Mouse (Mus musculus): ENCODE data around the gene Map1s. TPM values are rescaled to one million over a fixed set of nuclear protein-coding genes. Genes with fewer than 3 reads are reported as not detected.

The Map1s gene
- total RNA-seq, 2 experiments from 2014 or later = 80.4 to 95.7 TPM

GRCm38 (mm10) chr8:70928096-70928495, 22.4 kb downstream of the Map1s start:
- intact Hi-C loops (cut with DNase I) = no loop called here
- no peak for TF ChIP-seq CTCF (IDR thresholded peaks at IDR 0.05)
- Histone ChIP-seq H3K27ac (no peak overlapping the region), H3K4me3 (no peak overlapping the region)
- no peak for DNase-seq (ENCODE audit: extremely low spot score in 1 of 2, low spot score in 2 of 2)

DNA sequence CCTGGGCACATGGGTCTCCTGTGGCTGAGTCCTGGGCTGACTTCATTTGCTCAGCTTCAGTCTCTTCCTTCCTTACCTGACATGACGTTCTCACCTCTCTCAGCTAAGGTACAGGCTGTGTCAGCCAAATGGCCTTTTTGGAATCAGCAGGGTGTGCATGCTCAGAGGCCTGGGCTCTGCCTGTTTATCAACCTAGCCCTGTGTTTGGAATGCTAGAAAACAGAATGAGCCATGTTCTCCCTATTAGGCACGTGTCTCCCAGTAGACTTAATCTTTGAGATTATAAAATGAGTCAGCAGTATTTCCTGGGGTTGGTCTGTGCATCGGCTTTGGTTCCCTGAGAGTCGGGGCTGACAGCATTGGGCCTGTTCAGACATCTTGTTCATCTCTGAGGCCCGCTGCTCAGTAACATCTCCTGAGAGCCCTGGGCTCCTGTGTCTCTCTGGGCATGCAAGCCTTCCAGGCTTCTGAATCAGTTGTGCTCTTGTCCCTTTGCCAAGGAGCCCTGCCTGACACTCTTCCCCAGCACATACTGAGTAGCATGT, 23.1 kb downstream of the Map1s start:
- Histone ChIP-seq H3K4me3 (no peak overlapping the region), H3K27ac (no peak overlapping the region)
- intact Hi-C loops (cut with DNase I) = no loop called here
- DNase-seq (ENCODE audit: extremely low spot score in 1 of 2, low spot score in 2 of 2) = no peak
- no peak for TF ChIP-seq CTCF (IDR thresholded peaks at IDR 0.05)

GRCm38 (mm10) chr8:70931731-70932130, 26.0 kb downstream of the Map1s start:
- Histone ChIP-seq H3K27ac (no peak overlapping the region), H3K4me3 (no peak overlapping the region)
- intact Hi-C loops (cut with DNase I) = no loop called here
- TF ChIP-seq CTCF (IDR thresholded peaks at IDR 0.05) = no peak
- no peak for DNase-seq (ENCODE audit: extremely low spot score in 1 of 2, low spot score in 2 of 2)

DNA sequence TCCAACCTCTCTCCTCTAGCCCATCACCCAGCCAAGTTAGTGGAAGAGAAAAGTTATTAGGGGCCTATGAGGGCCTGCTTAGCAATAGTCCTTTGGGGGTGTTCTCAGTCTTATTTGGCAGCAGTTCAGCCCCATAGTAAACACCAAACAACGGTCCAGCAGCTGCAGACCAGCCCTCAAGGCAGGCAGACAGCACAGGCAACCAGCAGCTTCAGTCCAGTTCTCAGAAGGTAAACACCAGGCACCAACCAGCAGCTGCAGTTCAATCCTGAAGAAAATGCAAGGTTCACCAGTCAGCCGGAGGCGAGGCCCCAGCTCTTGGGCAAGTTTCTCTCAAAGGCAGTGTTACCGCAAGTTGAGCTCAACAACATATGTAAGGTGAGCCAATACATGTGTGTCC, 27.3 kb downstream of the Map1s start:
- H3K4me3 ChIP-seq = no peak overlapping the region
- no peak for DNase-seq (ENCODE audit: extremely low spot score in 1 of 2, low spot score in 2 of 2)
- TF ChIP-seq CTCF (IDR thresholded peaks at IDR 0.05) = no peak
- H3K27ac ChIP-seq = no peak overlapping the region
- intact Hi-C loops (cut with DNase I) = no loop called here

GRCm38 (mm10) chr8:70934786-70935185, 29.1 kb downstream of the Map1s start:
- intact Hi-C loops (cut with DNase I) = no loop called here
- Histone ChIP-seq H3K4me3 (no peak overlapping the region), H3K27ac (no peak overlapping the region)
- DNase-seq (ENCODE audit: extremely low spot score in 1 of 2, low spot score in 2 of 2) = no peak
- TF ChIP-seq CTCF (IDR thresholded peaks at IDR 0.05) = no peak

GRCm38 (mm10) chr8:70937200-70937599, 31.5 kb downstream of the Map1s start:
- DNase-seq (ENCODE audit: extremely low spot score in 1 of 2, low spot score in 2 of 2) = no peak
- Histone ChIP-seq H3K27ac (no peak overlapping the region), H3K4me3 (no peak overlapping the region)
- no peak for TF ChIP-seq CTCF (IDR thresholded peaks at IDR 0.05)
- intact Hi-C loops (cut with DNase I) = no loop called here

DNA sequence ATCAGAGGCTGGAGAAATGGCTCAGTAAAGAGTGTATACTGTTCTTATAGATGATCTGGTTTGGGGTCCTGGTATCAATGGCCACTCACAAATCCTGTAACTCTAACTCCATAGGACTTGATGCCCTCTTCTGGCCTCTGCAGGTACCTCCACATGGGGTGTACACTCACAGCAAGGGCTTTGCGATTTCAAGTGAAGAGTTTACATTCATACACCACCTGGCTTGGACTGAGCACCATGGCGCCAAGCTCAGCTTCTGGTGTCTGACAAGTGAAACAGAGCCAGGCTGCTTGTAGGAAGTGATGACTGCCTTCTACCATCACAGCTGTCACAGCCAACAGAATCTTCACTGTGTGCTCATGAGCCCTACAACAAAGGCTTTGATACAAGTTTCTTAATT, 35.7 kb downstream of the Map1s start:
- DNase-seq (ENCODE audit: extremely low spot score in 1 of 2, low spot score in 2 of 2) = no peak
- Histone ChIP-seq H3K27ac (no peak overlapping the region), H3K4me3 (no peak overlapping the region)
- intact Hi-C loops (cut with DNase I) = no loop called here
- no peak; the same call in none of the 2 replicates for TF ChIP-seq CTCF (IDR thresholded peaks at IDR 0.05)

DNA sequence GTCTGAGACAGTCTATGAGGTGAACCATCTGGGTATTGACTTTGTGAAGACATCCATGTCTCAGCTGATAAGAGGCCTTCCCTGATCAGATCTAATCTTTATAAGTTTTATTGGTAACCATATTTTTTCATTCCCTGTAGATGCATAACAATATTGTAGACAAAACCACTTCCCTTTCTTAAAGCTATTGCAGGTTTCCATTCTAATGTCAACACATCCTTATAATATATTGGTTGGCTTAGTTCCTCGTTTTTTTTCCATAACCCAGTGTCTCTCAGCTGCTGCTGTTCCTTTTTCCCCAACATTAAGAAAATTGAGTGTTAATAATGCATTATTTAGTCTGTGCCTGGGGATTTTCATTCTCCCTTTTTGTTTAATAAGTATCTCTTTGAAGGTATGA, 37.5 kb downstream of the Map1s start:
- Histone ChIP-seq H3K4me3 (no peak overlapping the region), H3K27ac (no peak overlapping the region)
- DNase-seq (ENCODE audit: extremely low spot score in 1 of 2, low spot score in 2 of 2) = no peak
- no peak for TF ChIP-seq CTCF (IDR thresholded peaks at IDR 0.05)
- intact Hi-C loops (cut with DNase I) = no loop called here

GRCm38 (mm10) chr8:70949847-70950246, 44.1 kb downstream of the Map1s start:
- no peak; the same call in 1 of the 2 replicates for TF ChIP-seq CTCF (IDR thresholded peaks at IDR 0.05)
- no peak overlapping the region for H3K27ac ChIP-seq
- DNase-seq (ENCODE audit: extremely low spot score in 1 of 2, low spot score in 2 of 2) = no peak
- intact Hi-C loops (cut with DNase I) = no loop called here
- H3K4me3 ChIP-seq = no peak overlapping the region

GRCm38 (mm10) chr8:70960703-70961472, 55.2 kb downstream of the Map1s start:
- no peak for DNase-seq (ENCODE audit: extremely low spot score in 1 of 2, low spot score in 2 of 2)
- no peak for TF ChIP-seq CTCF (IDR thresholded peaks at IDR 0.05)
- intact Hi-C loops (cut with DNase I) = no loop called here
- H3K4me3 ChIP-seq = no peak overlapping the region
- no peak overlapping the region for H3K27ac ChIP-seq

DNA sequence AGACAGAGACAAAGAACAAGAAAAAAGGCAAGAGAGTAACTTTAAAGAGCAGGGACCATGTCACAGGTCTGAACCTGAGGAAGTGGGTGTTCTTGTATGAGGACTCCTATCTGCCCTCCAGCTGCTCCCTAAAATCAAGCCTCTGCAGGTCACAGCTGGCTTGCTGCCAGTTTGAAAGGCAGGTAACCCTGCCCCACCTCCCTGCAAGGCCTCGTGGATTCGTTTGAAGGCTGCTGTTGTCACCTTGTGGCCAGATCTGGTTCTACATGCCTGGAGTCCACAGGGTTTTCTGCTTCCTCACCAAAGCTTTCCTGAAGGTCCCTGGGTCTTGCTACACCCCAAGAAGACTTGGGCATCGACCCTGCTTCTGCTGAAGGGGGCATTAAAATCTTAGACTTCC, 58.4 kb downstream of the Map1s start:
- no peak for DNase-seq (ENCODE audit: extremely low spot score in 1 of 2, low spot score in 2 of 2)
- H3K4me3 ChIP-seq = no peak overlapping the region
- intact Hi-C loops (cut with DNase I) = loop anchor here (2.0 kb wide), 1 partner anchor 65 kb away; no protein-coding TSS in a partner anchor
- H3K27ac ChIP-seq = no peak overlapping the region
- peak; percentile 52 for TF ChIP-seq CTCF (IDR thresholded peaks at IDR 0.05)

DNA sequence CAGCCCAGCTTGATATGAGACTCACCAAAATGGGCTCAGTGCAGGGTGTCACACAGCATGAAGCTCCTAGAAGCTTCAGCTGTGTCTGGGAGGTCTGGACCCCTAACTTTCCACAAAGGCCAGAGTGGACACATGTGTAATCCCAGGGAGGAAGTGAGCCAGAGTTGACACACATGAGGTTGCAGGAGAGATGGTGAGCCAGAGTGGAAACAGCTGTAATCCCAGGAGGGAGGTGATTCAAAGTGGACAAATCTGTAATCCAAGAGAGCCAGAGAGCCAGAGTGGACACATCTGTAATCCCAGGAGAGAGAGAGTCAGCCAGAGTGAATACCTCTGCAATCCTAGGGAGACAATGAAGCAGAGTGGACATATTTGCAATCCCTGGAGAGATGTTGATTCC, 59.1 kb downstream of the Map1s start:
- no peak for DNase-seq (ENCODE audit: extremely low spot score in 1 of 2, low spot score in 2 of 2)
- intact Hi-C loops (cut with DNase I) = loop anchor here (2.0 kb wide), 1 partner anchor 66 kb away; no protein-coding TSS in a partner anchor
- TF ChIP-seq CTCF (IDR thresholded peaks at IDR 0.05) = no peak
- Histone ChIP-seq H3K27ac (no peak overlapping the region), H3K4me3 (no peak overlapping the region)

Small RNA genes within 50 kb of the gene (microRNA-seq; reads per million reads assigned to microRNA genes)
- gene Mir1969 = 3.8 to 4.9 reads per million in 2 experiments
- 0.73 to 3.3 reads per million in 2 experiments for gene Mir7067

Other genes with a start within 250 kb of the Map1s start
- gene Pgpep1, start 245.5 kb upstream of the Map1s start, total RNA-seq (2021) = 10 to 100 TPM; 15.5 to 17.5 TPM
- 10 to 100 TPM; 62.1 to 62.9 TPM for gene Lsm4, start 232.7 kb upstream of the Map1s start, total RNA-seq (2021)
- gene Jund, start 207.0 kb upstream of the Map1s start, total RNA-seq (2021) = 100 to 1,000 TPM; 247 to 264 TPM
- gene Iqcn, start 202.5 kb upstream of the Map1s start, total RNA-seq (2021) = under 1 TPM; 0.16 to 0.21 TPM
- not detected for gene Gm3336, start 187.4 kb upstream of the Map1s start, total RNA-seq (2021)
- 1 to 10 TPM; 1.9 to 3.0 TPM for gene Pde4c, start 182.2 kb upstream of the Map1s start, total RNA-seq (2021)
- gene Rab3a, start 151.3 kb upstream of the Map1s start, total RNA-seq (2021) = 100 to 1,000 TPM; 808 to 835 TPM
- 10 to 100 TPM; 33.3 to 35.7 TPM for gene Mpv17l2, start 145.0 kb upstream of the Map1s start, total RNA-seq (2021)
- 100 to 1,000 TPM; 159 to 160 TPM for gene Pik3r2, start 129.2 kb upstream of the Map1s start, total RNA-seq (2021)
- 100 to 1,000 TPM; 369 to 386 TPM for gene Mast3, start 100.9 kb upstream of the Map1s start, total RNA-seq (2021)
- under 1 TPM; 0.77 to 0.82 TPM for gene Il12rb1, start 97.5 kb upstream of the Map1s start, total RNA-seq (2021)
- 10 to 100 TPM; 19.5 to 20.7 TPM for gene Arrdc2, start 66.2 kb upstream of the Map1s start, total RNA-seq (2021)
- 10 to 100 TPM; 20.0 to 20.4 TPM for gene Kcnn1, start 42.7 kb upstream of the Map1s start, total RNA-seq (2021)
- 10 to 100 TPM; 94.8 to 99.0 TPM for gene Ccdc124, start 32.0 kb upstream of the Map1s start, total RNA-seq (2021)
- 10 to 100 TPM in 1 of 2 experiments, 1 to 10 TPM in 1; 9.9 to 10.3 TPM for gene Slc5a5, start 13.2 kb upstream of the Map1s start, total RNA-seq (2021)
- 100 to 1,000 TPM; 588 to 633 TPM for gene Rpl18a, start 8.5 kb upstream of the Map1s start, total RNA-seq (2021)

Data from left cerebral cortex, adult 2 months (tissue).